Mouse (Mus musculus) brain, embryonic 14.5 days (tissue): ENCODE measurements around the gene Fanca.

ENCODE experiments used
- CTCF ChIP-seq: fragments of 200-500 bp; IDR thresholded peaks from 2 replicates; pipeline ENCODE4 v1.5.1; 2012; ENCODE audit warnings: inconsistent platforms, mild to moderate bottlenecking, moderate library complexity, borderline replicate concordance; ENCODE audit not compliant: insufficient read depth, insufficient read length; ENCODE audit errors: extremely low read depth
- POLR2A ChIP-seq: fragments of 200-500 bp; IDR thresholded peaks from 2 replicates; pipeline ENCODE4 v1.6.1; 2012; ENCODE audit warnings: mild to moderate bottlenecking, inconsistent platforms, borderline replicate concordance; ENCODE audit not compliant: poor library complexity, insufficient read depth, insufficient read length, severe bottlenecking; ENCODE audit errors: extremely low read depth

GRCm38 (mm10) chr8:123247748-123248147, 70.6 kb downstream of the Fanca start:
- TF ChIP-seq POLR2A (no peak), CTCF (no peak)
